Mouse (Mus musculus) forebrain, embryonic 14.5 days (tissue): ENCODE results near the gene Pxdn. TPM values are rescaled to one million over a fixed set of nuclear protein-coding genes. Genes with fewer than 3 reads are reported as not detected.

Source experiments
- ATAC-seq: fragments of 200-750 bp; cut with Nextera tagmentation; 2 replicates; pipeline ENCODE4 v1.8.0; 2017; ENCODE audit warnings: mild to moderate bottlenecking, moderate library complexity
- DNase-seq: peaks from one replicate; pipeline ENCODE4 v3.0.0-alpha.2; 2015; ENCODE audit warnings: low spot score
- H3K27ac ChIP-seq: fragments of 300-500 bp; sonication (generic); 2 replicates; pipeline ENCODE4 v1.5.1; 2014; ENCODE audit warnings: low read depth, mild to moderate bottlenecking, control low read depth, low read length, moderate library complexity
- H3K27me3 ChIP-seq: fragments of 300-500 bp; sonication (generic); replicated peaks from 2 replicates; pipeline ENCODE4 v1.6.1; 2014; ENCODE audit warnings: low read length, control low read depth, mixed read lengths; ENCODE audit not compliant: control insufficient read depth, insufficient read depth
- H3K36me3 ChIP-seq: fragments of 300-500 bp; sonication (generic); 2 replicates; pipeline ENCODE4 v1.6.1; 2014; ENCODE audit warnings: low read length, control low read depth; ENCODE audit not compliant: control insufficient read depth, insufficient read depth
- H3K4me1 ChIP-seq: fragments of 300-500 bp; sonication (generic); 2 replicates; pipeline ENCODE4 v1.6.1; 2014; ENCODE audit warnings: antibody characterized with exemption, low read length, control low read depth; ENCODE audit not compliant: control insufficient read depth, insufficient read depth
- H3K4me2 ChIP-seq: fragments of 300-500 bp; sonication (generic); 2 replicates; pipeline ENCODE4 v1.6.1; 2014; ENCODE audit warnings: mild to moderate bottlenecking, control low read depth, low read length
- H3K4me3 ChIP-seq: fragments of 300-500 bp; sonication (generic); 2 replicates; pipeline ENCODE4 v1.5.1; 2014; ENCODE audit warnings: low read depth, low read length, control low read depth
- H3K9ac ChIP-seq: fragments of 300-500 bp; sonication (generic); 2 replicates; pipeline ENCODE4 v1.6.1; 2014; ENCODE audit warnings: mild to moderate bottlenecking, low read length, control low read depth, moderate library complexity
- H3K9me3 ChIP-seq: fragments of 300-500 bp; sonication (generic); replicated peaks from 2 replicates; pipeline ENCODE4 v1.6.1; 2016; ENCODE audit warnings: low read length, control low read depth, mixed read lengths; ENCODE audit not compliant: control insufficient read depth
- WGBS: fragments of 180-500 bp; shearing (Covaris S2); extraction: QIAGEN DNeasy Blood & Tissue Kit; methylation state at CpG from one replicate; pipeline ENCODE4 v1.1.7; 2014; 5-methylcytosine and 5-hydroxymethylcytosine counted together
- polyA plus RNA-seq: library from polyadenylated mRNA; unstranded; fragments of >200 nt; fragmentation: Nextera tagmentation; extraction: Ambion mirVana; gene quantifications from 2 replicates; pipeline ENCODE4 v1.2.1, GENCODE M21; 2014

Gene Pxdn
- polyA plus RNA-seq, 1 experiment from 2014 or later, result 31.2 TPM

DNA sequence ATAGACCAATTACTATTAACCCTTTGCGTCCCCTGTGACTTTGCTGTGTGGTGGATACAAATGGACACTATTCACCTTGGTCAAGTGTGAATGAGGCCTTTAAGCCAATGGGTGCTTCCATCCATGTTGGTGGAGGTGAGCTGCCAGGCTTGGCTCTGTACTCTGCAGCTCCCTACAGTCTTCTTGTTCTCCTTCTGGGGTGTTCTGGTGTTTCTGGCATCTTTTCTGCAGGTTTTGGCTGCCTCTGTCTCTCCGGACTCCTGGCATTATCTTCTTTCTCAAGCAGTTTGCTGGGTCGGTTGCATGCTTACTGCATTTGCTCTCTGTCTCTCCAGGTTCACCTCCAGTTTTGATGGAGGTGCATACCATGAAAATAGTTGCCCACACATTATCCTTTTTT, 7.2 kb downstream of the Pxdn start:
- H3K27me3 ChIP-seq, result no peaks in the 10 kb centered on the region
- DNase-seq (no peak), ATAC-seq (no peak)
- WGBS, result 80% methylated on average over 3 of the region's 3 CpGs
- no peak overlapping the region for H3K27ac ChIP-seq
- H3K4me2 ChIP-seq, result no peak overlapping the region
- H3K4me3 ChIP-seq, result no peak overlapping the region
- 0 out of 2 replicates have a peak, but pooled peaks cover 5% of the 10 kb centered on the region for H3K36me3 ChIP-seq
- no peaks in the 10 kb centered on the region for H3K9me3 ChIP-seq
- H3K9ac ChIP-seq, result no peak overlapping the region
- peaks cover 14% of the 10 kb centered on the region for H3K4me1 ChIP-seq

DNA sequence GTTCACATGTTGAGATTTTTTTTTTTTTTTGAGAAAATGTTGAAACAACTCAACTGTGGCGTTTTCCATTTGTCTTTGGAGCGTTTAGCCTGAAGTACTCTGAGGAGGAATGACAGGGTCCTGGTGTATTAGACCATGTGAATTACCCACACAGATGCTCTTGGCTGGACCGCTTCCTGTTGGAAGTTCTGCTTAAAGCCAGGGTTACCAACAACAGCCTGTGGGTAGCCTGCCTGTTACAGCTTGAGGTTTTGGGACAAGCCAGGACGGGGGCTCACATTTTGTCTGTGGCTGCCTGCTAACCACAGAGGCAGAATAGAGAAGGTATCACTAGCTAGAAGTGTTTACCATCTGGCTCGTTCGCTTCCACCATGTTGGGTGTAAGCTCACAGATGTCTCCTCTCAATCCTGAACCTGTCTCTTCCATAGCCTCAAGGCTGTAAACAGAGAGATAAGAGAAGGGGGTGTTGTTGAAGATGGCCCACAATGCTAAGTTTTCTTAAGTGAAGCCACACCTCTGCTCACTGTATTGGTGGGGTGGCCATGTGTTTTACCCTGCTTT, 7.9 kb downstream of the Pxdn start:
- Histone ChIP-seq H3K27me3 (no peaks in the 10 kb centered on the region), H3K36me3 (0 out of 2 replicates have a peak, but pooled peaks cover 5% of the 10 kb centered on the region), H3K4me1 (peaks cover 8% of the 10 kb centered on the region), H3K27ac (no peak overlapping the region), H3K4me2 (no peak overlapping the region), H3K9me3 (no peaks in the 10 kb centered on the region), H3K9ac (no peak overlapping the region), H3K4me3 (no peak overlapping the region)
- DNase-seq (no peak), ATAC-seq (no peak)
- 89% methylated on average over 6 of the region's 6 CpGs for WGBS

DNA sequence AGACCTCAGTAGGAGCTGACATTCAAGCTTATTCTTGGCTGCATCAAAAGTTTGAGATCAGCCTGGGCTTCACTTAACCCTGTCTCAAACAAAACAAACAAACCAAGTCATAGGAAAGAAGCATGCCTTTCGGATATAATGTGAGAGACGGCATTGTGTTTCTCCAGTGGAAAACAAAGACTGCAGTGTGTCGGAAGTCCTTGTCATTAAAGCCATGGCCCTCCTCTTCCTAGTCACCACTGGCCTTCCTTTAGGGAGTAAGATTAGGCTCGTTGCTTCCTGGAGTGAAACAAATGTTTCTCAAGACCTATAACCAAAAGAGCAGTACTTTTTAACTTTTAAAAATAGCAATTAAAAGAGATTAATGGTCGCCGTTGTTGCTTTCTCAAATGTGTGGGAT, 13.6 kb downstream of the Pxdn start:
- 0 out of 2 replicates have a peak, but pooled peaks cover 5% of the 10 kb centered on the region for H3K36me3 ChIP-seq
- no peak for DNase-seq
- 28% methylated on average over 6 of the region's 6 CpGs for WGBS
- H3K27ac ChIP-seq, result no peak overlapping the region
- no peaks in the 10 kb centered on the region for H3K9me3 ChIP-seq
- no peak for ATAC-seq
- no peak overlapping the region for H3K4me3 ChIP-seq
- H3K9ac ChIP-seq, result no peak overlapping the region
- H3K27me3 ChIP-seq, result no peaks in the 10 kb centered on the region
- H3K4me2 ChIP-seq, result no peak overlapping the region
- peaks cover 25% of the 10 kb centered on the region for H3K4me1 ChIP-seq

DNA sequence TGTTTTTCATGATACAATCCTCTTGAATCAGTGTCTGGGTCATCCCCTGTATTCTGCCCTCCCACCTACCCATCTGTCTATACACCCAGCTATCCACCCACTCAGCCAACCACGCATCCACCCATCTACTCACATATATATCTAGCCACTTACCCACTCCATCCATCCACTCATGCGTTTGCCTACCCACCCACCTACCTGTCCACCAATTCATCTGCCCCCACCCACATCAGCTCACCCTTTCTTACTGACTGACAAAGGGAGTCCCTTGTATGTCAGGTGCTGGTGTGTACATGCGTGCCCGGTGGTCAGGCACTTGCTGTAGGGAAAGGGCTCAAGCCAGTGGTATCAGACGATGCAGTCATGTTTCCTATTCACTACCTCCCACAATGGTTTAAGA, 14.1 kb downstream of the Pxdn start:
- WGBS, result 84% methylated on average over 5 of the region's 5 CpGs
- DNase-seq, result no peak
- no peak for ATAC-seq
- H3K4me2 ChIP-seq, result no peak overlapping the region
- no peak overlapping the region for H3K4me3 ChIP-seq
- no peak overlapping the region for H3K27ac ChIP-seq
- 0 out of 2 replicates have a peak, but pooled peaks cover 5% of the 10 kb centered on the region for H3K36me3 ChIP-seq
- no peaks in the 10 kb centered on the region for H3K9me3 ChIP-seq
- no peaks in the 10 kb centered on the region for H3K27me3 ChIP-seq
- peaks cover 25% of the 10 kb centered on the region for H3K4me1 ChIP-seq
- H3K9ac ChIP-seq, result no peak overlapping the region

DNA sequence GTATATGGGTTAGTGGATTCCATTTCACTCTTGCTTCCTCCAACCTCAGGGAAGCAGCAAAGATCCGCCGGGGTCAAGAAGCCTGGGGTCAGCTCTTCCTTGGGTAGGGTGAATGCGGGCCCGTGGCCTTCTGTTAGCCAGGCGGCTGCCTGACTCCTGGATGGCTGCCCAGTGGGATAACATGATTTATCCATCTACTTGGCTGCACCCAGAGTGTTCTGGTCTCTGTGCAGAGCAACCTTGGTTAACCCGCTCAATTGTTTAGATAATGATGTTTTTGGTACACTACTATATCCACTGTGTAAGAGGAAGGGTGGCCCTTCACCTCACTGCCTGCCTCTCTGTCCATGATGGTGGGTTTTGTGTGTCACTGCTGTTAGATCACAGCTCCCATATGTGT, 14.7 kb downstream of the Pxdn start:
- DNase-seq (no peak), ATAC-seq (no peak)
- Histone ChIP-seq H3K4me2 (no peak overlapping the region), H3K36me3 (0 out of 2 replicates have a peak, but pooled peaks cover 5% of the 10 kb centered on the region), H3K27ac (no peak overlapping the region), H3K9ac (no peak overlapping the region), H3K4me3 (no peak overlapping the region), H3K9me3 (no peaks in the 10 kb centered on the region), H3K27me3 (no peaks in the 10 kb centered on the region), H3K4me1 (peaks cover 26% of the 10 kb centered on the region)
- 90% methylated on average over 6 of the region's 6 CpGs for WGBS

DNA sequence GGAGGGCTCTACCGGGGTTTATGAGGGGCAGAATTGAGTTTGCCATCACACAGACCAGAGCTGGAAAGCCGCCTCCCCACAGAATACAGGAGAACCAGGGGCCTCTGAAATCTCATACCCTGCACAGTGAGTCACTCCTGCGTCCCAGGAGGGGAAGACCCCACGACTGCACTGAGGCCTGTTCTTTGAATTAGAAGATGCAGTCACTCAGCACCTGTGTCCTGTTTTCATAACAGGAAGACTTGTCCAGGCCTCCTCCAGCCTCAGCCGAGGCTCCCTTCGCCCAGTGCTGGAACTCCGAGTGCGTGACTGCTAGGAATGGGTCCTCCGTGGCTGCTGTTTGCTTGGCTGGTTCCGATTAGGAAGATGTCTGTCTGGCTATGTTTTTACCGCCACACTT, 16.6 kb downstream of the Pxdn start:
- no peaks in the 10 kb centered on the region for H3K27me3 ChIP-seq
- peak overlapping the region; percentile 14; the same call in 1 of the 2 replicates for H3K4me2 ChIP-seq
- peak overlapping the region; percentile 78 for H3K27ac ChIP-seq
- H3K4me3 ChIP-seq, result no peak overlapping the region
- peak; percentile 32; the same call in 1 of the 2 replicates for ATAC-seq
- WGBS, result 48% methylated on average over 11 of the region's 11 CpGs
- H3K4me1 ChIP-seq, result peaks cover 27% of the 10 kb centered on the region
- peak overlapping the region; percentile 21; the same call in 1 of the 2 replicates for H3K9ac ChIP-seq
- DNase-seq, result no peak
- H3K36me3 ChIP-seq, result 0 out of 2 replicates have a peak, but pooled peaks cover 5% of the 10 kb centered on the region
- no peaks in the 10 kb centered on the region for H3K9me3 ChIP-seq

DNA sequence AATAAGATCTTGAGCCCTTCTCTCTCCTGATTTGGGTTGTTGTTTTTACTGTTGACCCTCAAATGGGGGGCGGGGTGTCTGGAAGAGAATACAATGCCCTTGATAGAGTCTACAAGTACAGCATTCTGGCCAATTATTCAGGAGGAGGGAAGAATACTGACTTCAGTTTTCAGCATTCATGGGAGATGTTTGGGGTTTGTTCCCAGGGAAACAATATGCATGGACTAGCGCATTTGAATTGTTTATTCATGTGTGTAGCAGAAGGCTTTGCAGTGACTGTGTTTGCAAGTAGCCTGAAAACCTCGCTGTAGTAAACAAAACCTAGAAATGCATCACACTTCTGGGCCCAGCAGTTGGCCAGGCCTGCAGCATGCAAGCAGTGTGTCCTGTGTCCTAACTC, 17.1 kb downstream of the Pxdn start:
- no peak overlapping the region for H3K9ac ChIP-seq
- peaks cover 27% of the 10 kb centered on the region for H3K4me1 ChIP-seq
- no peaks in the 10 kb centered on the region for H3K27me3 ChIP-seq
- 21% methylated on average over 3 of the region's 3 CpGs for WGBS
- H3K4me2 ChIP-seq, result peak overlapping the region; percentile 14; the same call in 1 of the 2 replicates
- peak; percentile 52 for ATAC-seq
- peak overlapping the region; percentile 78 for H3K27ac ChIP-seq
- 0 out of 2 replicates have a peak, but pooled peaks cover 2% of the 10 kb centered on the region for H3K36me3 ChIP-seq
- DNase-seq, result peak; percentile 66
- H3K9me3 ChIP-seq, result no peaks in the 10 kb centered on the region
- H3K4me3 ChIP-seq, result no peak overlapping the region

DNA sequence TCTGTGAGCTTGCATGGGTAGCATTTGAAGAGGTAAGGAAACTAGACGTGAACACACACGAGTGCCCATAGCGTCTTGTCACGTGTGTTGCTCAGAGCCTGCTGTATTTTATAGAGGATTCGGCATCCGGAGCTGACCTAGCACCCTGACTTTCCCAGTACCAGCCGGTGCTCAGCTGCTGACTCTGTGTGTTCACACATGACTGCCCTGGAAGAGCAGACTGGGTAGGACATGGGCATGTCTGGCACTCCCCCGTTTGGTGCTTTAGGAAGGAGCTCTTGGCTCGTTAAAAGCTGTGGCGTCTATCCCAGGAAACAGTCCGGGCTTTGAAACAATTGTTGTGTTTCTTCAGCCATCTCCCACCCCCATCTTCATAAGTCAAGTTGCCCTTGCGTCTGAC, 19.6 kb downstream of the Pxdn start:
- H3K9ac ChIP-seq, result no peak overlapping the region
- H3K4me3 ChIP-seq, result no peak overlapping the region
- no peak overlapping the region for H3K4me2 ChIP-seq
- H3K27me3 ChIP-seq, result no peaks in the 10 kb centered on the region
- no peak overlapping the region for H3K27ac ChIP-seq
- DNase-seq (peak; percentile 22), ATAC-seq (no peak)
- H3K9me3 ChIP-seq, result no peaks in the 10 kb centered on the region
- no peaks in the 10 kb centered on the region for H3K36me3 ChIP-seq
- WGBS, result 69% methylated on average over 12 of the region's 12 CpGs
- H3K4me1 ChIP-seq, result peaks cover 20% of the 10 kb centered on the region

DNA sequence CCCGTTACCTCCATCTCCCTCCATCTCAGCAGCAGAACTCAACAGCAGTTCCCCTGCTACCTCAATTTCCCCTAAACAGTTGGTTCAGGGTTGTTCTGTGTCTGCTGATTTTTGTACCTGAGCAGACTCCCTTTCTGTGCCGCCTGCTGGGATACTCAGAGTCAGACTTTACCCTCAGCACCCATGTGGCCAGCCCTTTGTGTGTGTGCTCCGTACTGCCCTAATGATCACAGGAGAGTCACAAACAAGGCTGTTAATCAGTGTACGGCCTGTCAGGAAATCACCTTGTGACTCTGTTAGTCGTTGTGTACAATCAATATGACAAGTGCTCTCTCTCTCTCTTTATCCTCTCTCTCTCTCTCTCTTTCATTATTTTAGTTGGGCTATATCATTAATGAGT, 21.2 kb downstream of the Pxdn start:
- whole genome bisulfite sequencing, result 75% methylated on average over 5 of the region's 5 CpGs
- H3K36me3 ChIP-seq, result no peaks in the 10 kb centered on the region
- DNase-seq (no peak), ATAC-seq (no peak)
- H3K4me1 ChIP-seq, result peaks cover 18% of the 10 kb centered on the region
- no peaks in the 10 kb centered on the region for H3K27me3 ChIP-seq
- H3K9me3 ChIP-seq, result no peaks in the 10 kb centered on the region
- H3K4me2 ChIP-seq, result no peak overlapping the region
- no peak overlapping the region for H3K27ac ChIP-seq
- H3K9ac ChIP-seq, result no peak overlapping the region
- no peak overlapping the region for H3K4me3 ChIP-seq
